Mouse (Mus musculus) lung, postnatal 4 days (tissue): ENCODE measurements around the gene Dolpp1.

ENCODE experiments used
- DNase-seq, 2 experiments: peaks; one replicate each; pipeline ENCODE4 v3.0.0; 2021

Dolpp1 gene

GRCm38 (mm10) chr2:30392114-30392576, at the start of gene Dolpp1:
TSS of gene Dolpp1 (plus strand) at chr2:30392254.
- peak; percentile 97 to 100 for DNase-seq

- no peak for DNase-seq
Observed at GRCm38 (mm10) chr2:30342544-30342943, 49.5 kb upstream of the Dolpp1 start.

- DNase-seq, result peak; percentile 26 to 62
Observed at GRCm38 (mm10) chr2:30343601-30344137, 48.4 kb upstream of the Dolpp1 start.

- DNase-seq, result no peak
Observed at GRCm38 (mm10) chr2:30345971-30346676, 45.9 kb upstream of the Dolpp1 start.

GRCm38 (mm10) chr2:30349196-30349595, 42.9 kb upstream of the Dolpp1 start:
- DNase-seq, result no peak

- DNase-seq, result no peak
Observed at GRCm38 (mm10) chr2:30351149-30351548, 40.9 kb upstream of the Dolpp1 start.

GRCm38 (mm10) chr2:30355861-30356260, 36.2 kb upstream of the Dolpp1 start:
- no peak for DNase-seq

- no peak for DNase-seq
Observed at GRCm38 (mm10) chr2:30356266-30356665, 35.8 kb upstream of the Dolpp1 start.

GRCm38 (mm10) chr2:30356906-30357305, 35.1 kb upstream of the Dolpp1 start:
- DNase-seq, result no peak

- no peak for DNase-seq
Observed at GRCm38 (mm10) chr2:30357552-30358510, 34.2 kb upstream of the Dolpp1 start.

- peak; percentile 89 to 93 for DNase-seq
Observed at GRCm38 (mm10) chr2:30358533-30359531, 33.2 kb upstream of the Dolpp1 start, which contains the start of gene Sh3glb2. TSS of gene Sh3glb2 (minus strand) at chr2:30359337.

- DNase-seq, result no peak
Observed at GRCm38 (mm10) chr2:30360626-30361025, 31.4 kb upstream of the Dolpp1 start.

GRCm38 (mm10) chr2:30362865-30363264, 29.2 kb upstream of the Dolpp1 start:
- DNase-seq, result no peak

GRCm38 (mm10) chr2:30363773-30364650, 28.0 kb upstream of the Dolpp1 start, which contains the start of gene Miga2:
TSS of gene Miga2 (plus strand) at chr2:30364233.
- DNase-seq, result peak; percentile 99

- no peak for DNase-seq
Observed at GRCm38 (mm10) chr2:30365281-30366069, 26.6 kb upstream of the Dolpp1 start.

- peak; percentile 55 to 83 for DNase-seq
Observed at GRCm38 (mm10) chr2:30366203-30366602, 25.9 kb upstream of the Dolpp1 start.

GRCm38 (mm10) chr2:30371544-30371943, 20.5 kb upstream of the Dolpp1 start:
- DNase-seq, result peak in 1 of 2 experiments; percentile 69

- DNase-seq, result no peak
Observed at GRCm38 (mm10) chr2:30372726-30373125, 19.3 kb upstream of the Dolpp1 start.

- no peak for DNase-seq
Observed at GRCm38 (mm10) chr2:30375893-30376292, 16.2 kb upstream of the Dolpp1 start.

GRCm38 (mm10) chr2:30377721-30378120, 14.3 kb upstream of the Dolpp1 start:
- no peak for DNase-seq
